Mouse (Mus musculus) large intestine, adult 2 months (tissue): Measurements from ENCODE around the gene Olfr891. TPM values are rescaled to one million over a fixed set of nuclear protein-coding genes. Genes with fewer than 3 reads are reported as not detected.
"Not testable (repeated sequence)": the region's sequence is repeated elsewhere in the genome, so short reads cannot be mapped to it uniquely, and the experiment has no call there.

ENCODE experiments used
- DNase-seq: peaks from one replicate; pipeline ENCODE4 v3.0.0-alpha.2; 2012; ENCODE audit warnings: low read depth, low spot score
- WGBS: fragments of 180-500 bp; shearing (Covaris S2); methylation state at CpG from one replicate; pipeline ENCODE4 v1.1.7; 2018; 5-methylcytosine and 5-hydroxymethylcytosine counted together
- polyA plus RNA-seq: library from polyadenylated mRNA; depleted of rRNA; stranded (reverse); fragments of >200 nt; gene quantifications from 2 replicates; pipeline ENCODE4 v1.2.3, GENCODE M21; 2012; rRNA removed

Gene Olfr891
- polyA plus RNA-seq, result not detected in 2 replicates

DNA sequence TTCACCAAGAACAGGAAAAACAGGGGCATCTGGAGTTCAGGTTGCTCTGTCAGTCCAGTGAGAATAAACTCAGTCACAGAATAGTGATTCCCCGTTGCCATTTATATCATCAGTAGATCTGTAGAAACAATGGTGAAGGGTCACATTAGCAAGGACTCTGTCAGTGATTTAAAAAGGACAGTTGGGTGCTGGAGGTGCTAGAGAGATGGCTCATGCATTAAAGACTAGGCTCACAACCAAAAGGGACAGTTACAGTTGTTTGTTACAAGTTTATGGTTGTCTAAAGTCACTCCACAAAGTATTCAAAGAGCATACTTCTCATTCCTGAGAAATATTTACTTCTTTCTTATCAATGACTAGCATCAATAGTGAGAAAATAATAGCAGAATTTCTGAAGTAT lies at the start of gene Olfr891:
Gene Olfr891, minus strand, starts transcription at position 101 of the 400 bp plus-strand sequence.
- 76% methylated on average over 1 of the region's 1 CpGs for WGBS
- no peak for DNase-seq

DNA sequence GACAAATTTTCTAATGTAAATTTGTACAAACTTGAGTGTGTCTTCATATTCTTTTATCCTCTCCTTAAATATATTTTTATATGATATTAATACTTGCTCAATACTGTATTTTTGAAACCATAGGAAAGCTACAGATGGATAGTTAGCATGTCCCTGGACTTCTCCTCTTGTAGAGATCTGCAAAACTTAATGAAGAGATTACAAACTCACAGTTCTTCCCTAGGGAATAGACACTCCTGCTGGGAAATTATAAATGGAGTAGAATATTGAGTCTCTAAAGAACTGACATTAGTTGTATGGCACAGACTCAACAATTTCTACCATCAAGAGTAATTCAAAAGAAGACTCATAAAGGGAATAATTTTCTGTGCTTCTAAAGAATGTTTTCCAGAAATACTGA lies 37.1 kb upstream of the Olfr891 start, which contains the start of gene Olfr894:
Gene Olfr894, plus strand, starts transcription at position 301 of the 400 bp plus-strand sequence.
- DNase-seq, result no peak

DNA sequence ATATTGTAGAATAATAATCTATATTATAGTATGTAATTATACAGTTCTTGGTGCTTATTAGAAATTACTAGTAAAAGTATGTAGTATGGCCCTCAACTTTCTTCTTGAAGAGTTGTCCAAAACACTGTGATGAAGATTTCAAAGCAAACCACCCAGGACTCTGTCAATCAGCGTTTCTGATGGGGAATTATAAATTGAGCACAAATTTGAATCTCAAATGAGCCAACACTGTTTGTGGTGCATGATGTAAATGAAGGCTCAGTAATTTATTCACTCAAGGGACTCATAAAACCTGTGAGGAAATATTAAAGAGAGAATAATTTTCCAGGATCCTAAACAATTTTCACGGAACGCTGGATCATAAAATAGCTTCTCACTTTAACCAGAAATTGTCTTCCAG lies 27.4 kb upstream of the Olfr891 start, which contains the start of gene Olfr893:
Gene Olfr893, plus strand, starts transcription at position 301 of the 400 bp plus-strand sequence.
- no peak for DNase-seq
- 81% methylated on average over 3 of the region's 3 CpGs for WGBS

DNA sequence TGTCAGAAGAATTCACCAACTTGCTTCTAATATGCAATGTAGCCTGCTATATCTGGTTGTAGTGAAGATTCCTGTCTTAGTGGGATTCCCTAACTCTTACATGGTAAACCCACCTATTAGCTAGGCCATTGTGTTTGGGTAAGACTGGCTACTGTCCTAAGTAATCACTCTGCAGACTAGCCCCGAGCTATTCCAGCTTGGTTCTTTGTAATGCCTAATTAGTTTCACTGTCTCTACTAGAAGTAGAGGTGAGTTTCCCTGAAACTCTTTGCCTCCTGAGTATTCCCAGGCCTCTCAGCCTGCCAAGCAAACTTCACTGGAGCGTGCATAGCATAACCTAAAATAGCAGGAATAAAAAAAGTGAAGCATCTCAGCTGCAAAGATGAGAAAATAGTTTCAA lies 12.3 kb downstream of the Olfr891 start:
- not testable (repeated sequence) for DNase-seq
- 49% methylated on average over 2 of the region's 2 CpGs for WGBS

DNA sequence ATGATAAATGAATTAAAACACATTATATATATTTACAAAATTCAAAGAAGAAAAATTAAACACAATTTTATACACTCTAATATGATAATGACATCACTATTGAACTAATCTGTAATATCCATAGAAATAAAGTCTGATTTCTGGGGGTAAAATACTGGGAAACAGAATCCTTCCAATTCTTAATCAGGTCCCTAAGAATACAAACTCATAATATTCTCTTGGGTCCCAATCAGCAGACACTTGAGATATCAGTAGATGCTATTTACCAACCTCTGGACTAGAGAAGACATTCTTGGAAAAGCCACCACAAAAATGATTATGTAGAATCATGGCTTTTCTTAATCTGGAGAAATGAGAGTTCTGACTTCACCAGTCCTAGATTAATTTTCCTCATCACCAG lies 38.4 kb downstream of the Olfr891 start, which contains the start of gene Olfr890:
Gene Olfr890, plus strand, starts transcription at position 301 of the 400 bp plus-strand sequence.
- no peak for DNase-seq

Other genes starting within 250 kb of the Olfr891 start
- not detected in 2 replicates for gene Olfr881, start 189.0 kb downstream of the Olfr891 start, polyA plus RNA-seq
- gene Olfr883, start 155.0 kb downstream of the Olfr891 start, polyA plus RNA-seq, result not detected in 2 replicates
- not detected in 2 replicates for gene Olfr884, start 134.3 kb downstream of the Olfr891 start, polyA plus RNA-seq
- not detected in 2 replicates for gene Olfr885, start 119.5 kb downstream of the Olfr891 start, polyA plus RNA-seq
- not detected in 2 replicates for gene Olfr887, start 96.7 kb downstream of the Olfr891 start, polyA plus RNA-seq
- not detected in 2 replicates for gene Olfr888, start 72.7 kb downstream of the Olfr891 start, polyA plus RNA-seq
- gene Olfr889, start 65.6 kb downstream of the Olfr891 start, polyA plus RNA-seq, result not detected in 2 replicates
- not detected in 2 replicates for gene Olfr890, start 38.3 kb downstream of the Olfr891 start, polyA plus RNA-seq
- gene Olfr893, start 27.5 kb upstream of the Olfr891 start, polyA plus RNA-seq, result not detected in 2 replicates
- not detected in 2 replicates for gene Olfr894, start 37.2 kb upstream of the Olfr891 start, polyA plus RNA-seq
- gene Olfr143, start 72.0 kb upstream of the Olfr891 start, polyA plus RNA-seq, result not detected in 2 replicates
- not detected in 2 replicates for gene Olfr895, start 87.0 kb upstream of the Olfr891 start, polyA plus RNA-seq
- not detected in 2 replicates for gene Olfr896-ps1, start 110.3 kb upstream of the Olfr891 start, polyA plus RNA-seq
- gene Olfr25, start 148.2 kb upstream of the Olfr891 start, polyA plus RNA-seq, result not detected in 2 replicates
- gene Olfr898, start 167.6 kb upstream of the Olfr891 start, polyA plus RNA-seq, result not detected in 2 replicates
- not detected in 2 replicates for gene Olfr250, start 186.1 kb upstream of the Olfr891 start, polyA plus RNA-seq
- gene Olfr251, start 196.3 kb upstream of the Olfr891 start, polyA plus RNA-seq, result not detected in 2 replicates
- gene Olfr147, start 220.9 kb upstream of the Olfr891 start, polyA plus RNA-seq, result not detected in 2 replicates
- gene Olfr901, start 248.6 kb upstream of the Olfr891 start, polyA plus RNA-seq, result not detected in 2 replicates